Mouse (Mus musculus): ENCODE data around the gene Dazap2.
"Not testable (repeated sequence)": the region's sequence is repeated elsewhere in the genome, so short reads cannot be mapped to it uniquely, and the experiment has no call there.

Gene Dazap2

DNA sequence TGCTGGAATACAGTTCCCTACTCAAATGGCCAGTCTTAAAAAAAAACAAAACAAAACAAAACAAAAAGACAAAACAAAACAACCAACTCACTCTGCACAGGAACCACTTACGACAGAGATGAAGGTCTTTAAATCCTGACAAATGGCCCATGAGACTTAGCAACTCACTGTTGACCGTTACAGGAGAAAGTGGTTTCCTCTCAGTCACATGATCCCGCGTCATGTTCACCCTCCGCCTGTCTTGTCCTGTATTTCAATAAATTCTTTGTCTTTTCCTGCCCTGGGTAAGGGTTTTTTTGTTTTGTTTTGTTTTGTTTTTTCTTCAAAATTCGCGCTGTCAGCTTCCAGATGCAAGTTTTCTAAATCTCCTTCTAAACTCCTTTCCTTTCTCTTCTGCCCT is 3.2 kb upstream of the Dazap2 start:
- no peak for DNase-seq (ENCODE audit: low spot score)

DNA sequence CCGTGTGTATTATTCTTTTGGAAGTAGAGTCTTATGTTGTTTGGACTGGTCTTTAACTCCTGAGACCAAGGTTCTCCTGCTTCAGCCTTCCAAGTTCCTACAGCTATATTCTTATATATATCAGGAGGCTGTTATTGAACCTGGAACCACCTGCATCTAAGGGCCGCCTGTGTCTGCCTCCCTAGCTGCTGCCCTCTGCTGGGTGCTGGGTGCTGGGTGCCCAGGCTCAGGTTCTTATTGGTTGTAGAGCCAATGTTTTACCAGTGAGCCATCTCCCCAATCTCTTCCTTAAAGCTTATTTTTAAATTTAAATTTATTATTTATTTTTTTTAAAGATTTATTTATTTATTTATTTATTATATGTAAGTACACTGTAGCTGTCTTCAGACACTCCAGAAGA is 2.7 kb upstream of the Dazap2 start:
- no peak for DNase-seq (ENCODE audit: low spot score)

DNA sequence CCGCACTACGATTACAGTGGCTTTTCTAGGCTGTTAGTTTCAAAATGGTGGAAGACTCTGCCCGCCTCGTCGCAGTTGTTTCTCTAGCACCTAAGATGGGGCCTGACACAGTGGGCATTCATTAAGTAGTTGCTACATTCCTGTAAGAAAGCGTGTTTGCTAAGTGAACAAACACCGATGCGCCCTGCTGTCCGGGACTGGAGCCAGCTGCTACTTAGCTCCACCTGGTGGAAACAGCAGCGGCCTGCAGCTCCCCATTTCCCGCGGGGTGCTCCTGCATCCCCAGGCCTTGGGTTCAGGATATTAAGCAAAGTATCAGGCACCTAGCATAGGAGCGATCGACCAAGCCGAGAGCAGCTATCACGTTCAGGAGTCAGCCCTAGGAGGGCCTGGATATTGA is 1.6 kb upstream of the Dazap2 start:
- DNase-seq (ENCODE audit: low spot score): peak; percentile 63

DNA sequence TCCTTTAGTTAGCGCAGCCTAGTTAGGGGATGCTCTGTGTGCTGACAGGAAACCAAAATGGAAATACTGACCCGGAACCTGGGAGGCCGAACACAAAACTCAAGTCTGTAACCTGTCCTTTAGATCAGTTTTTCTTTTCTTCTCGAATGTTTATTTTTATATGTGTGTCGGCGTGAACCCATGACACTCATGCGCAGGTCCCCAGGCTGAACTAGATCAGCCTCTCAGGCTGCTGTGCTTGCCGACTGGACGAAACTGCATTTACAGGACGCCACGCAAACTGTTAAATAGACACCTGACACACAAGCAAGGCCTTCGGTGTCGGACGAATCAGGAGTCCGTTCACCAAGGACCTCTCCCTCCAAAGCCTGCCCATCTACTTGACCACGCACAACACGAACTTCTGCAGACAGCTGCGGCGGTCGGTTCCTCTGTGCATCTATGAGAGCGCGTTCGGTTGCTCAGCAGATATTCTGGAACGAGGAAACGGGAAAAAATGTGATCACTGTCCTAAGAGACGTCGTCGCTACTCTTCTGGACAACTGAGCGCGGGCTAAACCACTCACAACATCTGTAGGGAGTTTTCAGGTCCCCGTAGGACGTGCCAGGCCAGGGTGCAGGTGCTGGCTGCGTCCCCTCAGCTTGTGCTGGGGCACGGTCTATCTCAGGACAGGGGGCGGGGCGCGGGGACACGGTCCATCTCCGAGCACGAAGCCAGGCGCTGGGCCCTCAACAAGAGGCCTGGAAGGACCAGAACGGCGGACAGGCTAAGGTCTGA is 742 bp upstream of the Dazap2 start:
- DNase-seq (ENCODE audit: low spot score): no peak

DNA sequence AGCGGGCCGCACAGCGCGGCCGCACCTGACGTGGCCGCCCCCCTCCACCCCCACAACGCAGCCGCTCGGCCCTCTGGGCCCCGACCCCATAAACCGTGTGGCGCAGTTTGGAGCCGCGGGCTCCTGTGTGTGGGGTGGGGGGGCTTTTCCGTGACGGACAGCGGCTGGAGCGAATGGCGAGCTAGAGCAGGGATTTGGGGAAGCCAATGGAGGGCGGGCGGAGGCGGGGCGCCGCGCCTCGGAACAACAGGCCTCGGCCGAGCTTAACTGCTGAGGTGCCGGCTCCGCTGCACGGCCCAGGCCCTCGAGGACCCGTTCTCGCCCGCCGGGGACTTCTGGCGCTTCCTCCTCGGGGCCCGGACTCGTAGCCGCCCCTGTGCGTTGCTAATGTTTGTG is 674 bp downstream of the Dazap2 start:
- peak; percentile 81 for DNase-seq (ENCODE audit: low spot score)

DNA sequence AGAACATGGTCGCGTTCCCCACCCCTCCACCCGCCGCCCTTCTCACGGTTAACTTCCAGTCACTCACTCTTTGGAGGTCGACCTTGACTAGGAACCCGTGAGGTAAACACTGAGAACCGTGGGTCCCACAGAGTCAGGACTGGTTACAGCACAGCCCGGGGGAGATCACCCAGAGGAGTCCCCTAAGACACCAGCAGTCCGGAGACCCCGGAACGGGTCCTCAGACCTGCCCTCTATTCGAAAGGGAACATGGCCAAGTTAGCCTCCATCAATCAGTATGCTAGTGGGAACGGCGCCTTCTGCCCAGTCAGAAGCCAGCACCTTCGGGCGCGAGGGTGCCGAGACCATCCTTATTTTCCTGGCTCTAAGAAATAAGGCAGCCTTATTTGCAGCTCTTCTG is 1.1 kb downstream of the Dazap2 start:
- no peak for DNase-seq (ENCODE audit: low spot score)

DNA sequence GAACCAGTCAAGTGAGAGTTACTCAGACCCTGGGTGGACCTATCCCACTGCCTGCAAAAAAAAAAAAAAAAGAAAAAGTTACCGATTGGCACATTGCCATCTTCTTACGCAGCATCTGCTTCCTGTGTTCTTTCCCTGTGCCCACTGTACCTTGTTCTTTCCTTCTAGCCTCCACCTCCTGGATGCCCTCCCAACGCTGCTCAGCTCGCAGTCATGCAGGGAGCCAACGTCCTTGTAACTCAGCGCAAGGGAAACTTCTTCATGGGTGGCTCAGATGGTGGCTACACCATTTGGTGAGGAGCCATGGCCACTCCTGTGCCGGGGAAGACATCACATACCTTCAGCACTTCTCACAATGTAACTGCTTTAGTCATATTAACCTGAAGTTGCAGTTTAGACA is 4.1 kb downstream of the Dazap2 start:
- no peak for DNase-seq (ENCODE audit: low spot score)

DNA sequence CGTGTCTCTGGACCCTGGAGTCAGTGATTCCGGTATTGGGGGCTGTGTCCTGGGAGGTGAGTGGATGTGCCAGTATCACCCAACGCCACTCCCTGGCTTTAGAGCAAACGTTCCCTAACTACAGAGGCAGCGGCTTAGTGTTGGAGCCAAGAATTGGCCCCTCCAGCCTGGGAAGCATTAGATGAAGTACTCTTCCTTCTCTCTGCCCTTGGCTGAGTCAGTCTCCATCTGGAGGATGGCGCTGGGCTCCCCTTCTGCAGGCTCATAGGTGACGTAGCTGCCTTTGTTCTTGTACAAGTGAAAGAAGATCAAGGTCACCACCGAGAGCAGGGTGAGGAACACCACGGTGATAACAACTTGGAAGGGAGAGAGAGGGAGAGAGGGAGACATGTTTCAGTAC is 6.5 kb downstream of the Dazap2 start:
- not testable (repeated sequence) for DNase-seq (ENCODE audit: low spot score)

DNA sequence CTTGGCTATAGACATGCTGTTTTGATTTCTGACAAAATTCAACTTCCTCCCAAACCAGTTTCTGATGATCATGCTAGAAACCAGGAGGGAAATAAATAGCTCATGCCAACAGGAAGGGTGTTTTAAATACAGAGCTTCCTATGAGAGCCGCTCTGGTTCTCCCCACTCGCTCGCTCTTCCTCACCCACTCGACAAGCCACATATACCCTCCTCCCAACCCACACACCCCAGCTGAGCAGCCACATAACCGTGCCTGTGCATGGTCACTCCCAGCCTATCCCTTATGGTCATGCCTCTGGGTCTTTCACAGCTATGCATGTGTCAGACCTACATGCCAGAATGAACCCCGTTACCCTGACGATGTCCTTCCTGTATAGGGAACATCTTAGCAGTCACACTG is 7.0 kb downstream of the Dazap2 start:
- DNase-seq (ENCODE audit: low spot score): no peak

DNA sequence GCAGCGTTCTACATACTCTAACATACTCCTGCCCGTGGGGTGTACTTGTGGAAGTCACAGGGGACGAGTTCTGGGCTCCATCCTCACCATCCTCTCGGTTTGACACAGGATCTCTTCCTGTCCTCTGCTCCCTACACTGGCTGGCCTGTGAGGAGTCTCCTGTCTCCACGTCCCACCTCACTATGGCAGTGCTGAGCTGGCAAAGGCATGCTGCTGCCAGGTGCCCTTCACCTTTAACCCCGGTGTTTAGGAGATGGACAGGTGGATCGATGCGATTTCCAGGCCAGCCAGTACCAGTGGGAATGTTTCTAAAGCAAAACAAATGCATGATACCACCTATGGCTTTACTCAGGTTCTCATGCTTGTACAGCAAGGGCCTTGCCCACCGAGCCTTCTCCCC is 8.6 kb downstream of the Dazap2 start:
- no peak for DNase-seq (ENCODE audit: low spot score)

DNA sequence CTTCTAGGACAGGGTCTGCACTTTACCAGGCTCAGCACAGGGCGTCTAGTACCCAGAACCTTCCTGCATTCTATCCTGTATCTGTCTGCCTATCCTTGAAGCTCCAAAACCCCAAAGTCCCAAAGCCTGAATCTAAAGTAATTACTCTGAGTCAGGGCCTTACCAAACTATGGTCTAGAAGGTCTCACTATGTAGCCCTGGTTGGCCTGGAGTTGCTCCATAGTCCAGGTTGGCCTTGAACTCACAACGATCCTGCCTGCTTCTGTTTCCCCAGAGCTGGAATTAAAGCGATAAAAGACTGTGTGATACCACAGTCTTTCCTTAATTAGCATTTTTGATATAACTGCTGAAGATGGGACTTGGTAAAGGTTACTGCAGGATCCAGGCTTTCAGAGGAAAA is 9.3 kb downstream of the Dazap2 start:
- no peak for DNase-seq (ENCODE audit: low spot score)

DNA sequence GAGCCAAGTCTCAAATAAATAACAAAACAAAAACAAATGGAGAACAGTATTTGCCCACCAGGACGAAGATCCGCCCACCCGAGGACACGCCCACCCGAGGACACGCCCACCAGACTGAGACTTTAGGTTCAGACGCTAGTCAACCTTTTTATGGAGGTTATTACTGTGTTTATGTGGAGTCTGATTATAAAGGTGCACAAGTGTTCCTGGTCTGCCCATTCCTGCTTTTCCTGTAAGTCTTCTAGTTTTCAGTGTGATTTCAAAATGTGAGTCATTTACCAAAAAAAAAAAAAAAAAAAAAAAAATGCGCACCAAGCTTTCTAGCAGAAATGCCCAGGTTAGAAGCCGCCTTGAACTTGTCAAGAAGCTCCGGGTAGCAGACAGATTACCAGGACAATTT is 12.1 kb downstream of the Dazap2 start:
- DNase-seq (ENCODE audit: low spot score): no peak

DNA sequence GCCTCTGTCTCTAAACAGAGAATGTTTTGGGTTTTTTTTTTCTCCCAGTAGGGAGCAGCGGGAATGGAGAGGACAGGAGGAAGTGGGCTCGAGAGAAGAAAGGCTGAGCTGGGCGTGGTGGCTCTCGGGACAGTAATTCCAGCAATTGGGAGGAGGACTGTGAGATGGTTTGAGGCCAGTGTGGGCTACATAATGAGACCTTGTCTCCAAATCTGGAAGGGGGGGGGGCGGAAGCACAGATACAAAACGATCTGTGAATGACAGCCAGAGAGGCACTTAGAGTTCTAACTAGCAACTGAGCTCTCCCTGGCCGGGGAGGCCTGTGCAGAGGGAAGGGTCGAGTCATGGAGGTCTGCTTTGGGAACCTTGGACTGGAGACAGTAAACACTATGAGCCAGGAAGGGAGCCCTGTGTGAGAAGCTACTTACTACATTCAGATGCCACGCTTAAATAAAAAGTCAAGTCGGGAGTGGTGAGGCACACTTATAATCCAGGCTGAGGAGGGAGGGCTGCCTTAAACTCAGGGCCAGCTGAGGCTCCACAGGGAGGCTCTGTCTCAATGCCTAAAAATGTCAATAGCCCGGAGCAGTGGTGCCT is 12.7 kb downstream of the Dazap2 start:
- no peak for DNase-seq (ENCODE audit: low spot score)

DNA sequence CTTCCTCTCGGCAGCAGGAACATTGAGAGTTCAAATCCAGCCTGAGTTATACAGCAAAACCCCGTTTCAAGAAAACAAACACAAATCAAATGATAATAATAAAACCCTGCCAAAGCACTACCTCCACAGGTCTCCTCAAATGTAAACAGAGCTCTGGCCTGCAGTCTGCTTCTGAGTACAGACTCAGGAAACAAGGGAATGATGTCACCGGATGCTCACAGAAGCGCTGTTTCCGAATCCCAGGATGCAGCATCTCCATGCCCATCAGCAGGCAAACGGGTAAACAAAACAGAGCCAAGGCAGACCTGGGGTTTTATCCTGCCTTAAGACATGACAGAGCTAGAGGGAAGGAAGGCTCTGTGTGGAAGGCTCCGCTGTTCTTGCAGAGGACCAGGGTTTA is 13.6 kb downstream of the Dazap2 start:
- DNase-seq (ENCODE audit: low spot score): no peak

DNA sequence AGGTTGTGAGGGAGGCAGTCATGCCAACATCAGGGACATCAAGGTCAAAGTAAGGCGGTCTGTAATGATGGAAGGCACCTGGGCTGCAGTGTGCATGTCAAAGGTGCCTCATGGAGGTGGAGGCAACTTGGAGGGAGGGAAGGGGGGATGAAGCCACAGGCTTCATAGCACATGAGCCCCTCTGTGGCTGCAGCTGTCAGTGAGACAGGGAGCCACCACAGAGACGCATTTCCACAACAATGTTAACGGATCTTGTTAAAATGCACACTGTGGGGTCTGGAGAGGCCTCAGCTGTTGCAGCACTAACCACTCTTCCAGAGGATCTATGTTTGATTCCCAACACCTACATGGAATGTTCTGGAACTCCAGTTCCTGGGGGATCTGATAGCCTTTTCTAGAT is 15.0 kb downstream of the Dazap2 start:
- DNase-seq (ENCODE audit: low spot score): no peak

DNA sequence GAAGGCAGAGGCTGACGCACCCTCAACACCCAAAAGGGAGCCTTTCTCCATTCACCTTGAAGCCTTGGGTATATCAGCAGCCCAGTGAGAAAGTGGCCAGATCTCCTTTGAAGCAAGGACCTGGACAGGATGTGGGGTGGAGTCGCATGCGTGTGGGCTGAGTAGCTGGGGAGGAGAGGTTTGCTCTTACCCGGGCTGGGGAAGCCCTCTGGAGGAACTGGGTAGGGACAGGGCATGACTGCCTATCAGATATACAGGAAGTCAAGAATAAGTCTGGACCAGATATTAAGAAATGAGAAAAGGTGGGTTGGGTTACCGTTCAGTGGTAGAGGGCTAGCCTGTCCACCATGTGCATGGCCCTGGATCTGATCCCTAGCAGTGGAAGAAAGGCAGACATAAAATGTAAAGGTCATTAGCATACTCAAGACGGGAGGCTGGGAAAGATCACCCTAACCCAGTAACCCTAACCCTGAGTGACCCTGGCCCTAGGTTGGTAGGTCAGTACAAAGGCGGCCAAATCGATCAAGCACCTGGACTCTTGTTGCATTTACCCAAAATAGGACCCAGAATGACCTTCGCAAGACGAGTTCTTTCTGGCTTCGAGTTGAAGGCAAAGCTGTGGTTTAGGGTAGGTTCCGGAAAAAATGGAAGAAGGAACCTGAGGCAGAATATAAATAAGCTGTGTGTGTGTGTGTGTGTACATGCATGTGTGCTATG is 16.5 kb downstream of the Dazap2 start:
- no peak for DNase-seq (ENCODE audit: low spot score)

DNA sequence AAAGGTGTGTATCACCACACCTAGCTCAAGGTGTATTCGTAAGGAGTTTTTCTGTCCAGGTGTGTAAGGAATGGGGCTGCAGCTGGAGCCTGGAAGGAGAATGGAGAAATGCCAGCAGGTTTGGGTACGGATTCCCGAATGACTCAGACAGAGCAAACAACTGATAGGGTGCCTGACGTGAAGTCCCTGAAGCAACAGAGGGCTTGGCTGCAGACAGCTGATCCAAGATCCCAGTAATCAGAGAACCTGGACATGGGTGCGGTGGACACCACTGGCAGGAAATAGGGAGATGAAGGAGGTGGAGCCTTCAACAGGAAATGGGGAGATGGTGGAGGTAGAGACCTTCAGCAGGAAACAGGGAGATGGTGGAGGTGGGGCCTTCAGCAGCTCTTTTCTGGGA is 17.2 kb downstream of the Dazap2 start:
- no peak for DNase-seq (ENCODE audit: low spot score)

DNA sequence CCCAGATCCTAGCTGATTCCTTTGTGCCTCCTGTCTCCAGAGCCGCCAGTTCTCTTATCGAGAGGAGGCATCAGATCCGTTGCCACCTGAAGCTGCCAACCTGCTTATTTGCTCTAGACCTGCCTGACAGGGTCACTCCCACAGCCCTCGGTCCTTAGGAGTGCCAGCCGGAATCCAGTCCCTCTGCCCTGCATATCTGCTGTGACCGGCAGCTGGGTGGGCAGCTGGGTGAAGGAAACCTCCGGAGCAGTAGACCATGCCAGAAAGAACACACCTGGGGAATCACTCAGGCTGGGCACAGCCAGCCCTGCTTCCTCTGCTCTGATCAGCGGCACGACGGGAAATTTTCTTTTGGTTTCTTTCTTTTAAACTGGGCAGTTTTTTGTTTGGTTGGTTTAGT is 18.2 kb downstream of the Dazap2 start:
- no peak for DNase-seq (ENCODE audit: low spot score)

DNA sequence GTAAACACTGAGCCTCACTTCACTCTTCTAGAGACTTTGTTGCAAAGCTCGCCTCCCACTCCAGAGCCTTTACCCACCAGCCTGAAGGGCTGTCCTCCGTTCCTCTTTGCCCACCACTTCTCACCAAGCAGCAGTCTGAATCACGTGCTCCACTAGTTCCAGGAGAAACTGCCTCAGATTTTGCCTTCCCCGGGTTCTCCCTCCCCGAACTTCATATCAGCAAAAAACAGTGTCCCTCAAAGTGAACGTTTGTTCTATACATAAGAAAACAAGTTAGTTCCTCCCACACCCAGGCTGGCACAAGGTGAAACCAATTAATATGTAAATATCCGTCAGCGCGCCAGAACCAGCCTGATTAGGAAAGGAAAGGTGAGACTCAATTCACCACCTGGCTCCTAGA is 20.1 kb downstream of the Dazap2 start:
- DNase-seq (ENCODE audit: low spot score): no peak

DNA sequence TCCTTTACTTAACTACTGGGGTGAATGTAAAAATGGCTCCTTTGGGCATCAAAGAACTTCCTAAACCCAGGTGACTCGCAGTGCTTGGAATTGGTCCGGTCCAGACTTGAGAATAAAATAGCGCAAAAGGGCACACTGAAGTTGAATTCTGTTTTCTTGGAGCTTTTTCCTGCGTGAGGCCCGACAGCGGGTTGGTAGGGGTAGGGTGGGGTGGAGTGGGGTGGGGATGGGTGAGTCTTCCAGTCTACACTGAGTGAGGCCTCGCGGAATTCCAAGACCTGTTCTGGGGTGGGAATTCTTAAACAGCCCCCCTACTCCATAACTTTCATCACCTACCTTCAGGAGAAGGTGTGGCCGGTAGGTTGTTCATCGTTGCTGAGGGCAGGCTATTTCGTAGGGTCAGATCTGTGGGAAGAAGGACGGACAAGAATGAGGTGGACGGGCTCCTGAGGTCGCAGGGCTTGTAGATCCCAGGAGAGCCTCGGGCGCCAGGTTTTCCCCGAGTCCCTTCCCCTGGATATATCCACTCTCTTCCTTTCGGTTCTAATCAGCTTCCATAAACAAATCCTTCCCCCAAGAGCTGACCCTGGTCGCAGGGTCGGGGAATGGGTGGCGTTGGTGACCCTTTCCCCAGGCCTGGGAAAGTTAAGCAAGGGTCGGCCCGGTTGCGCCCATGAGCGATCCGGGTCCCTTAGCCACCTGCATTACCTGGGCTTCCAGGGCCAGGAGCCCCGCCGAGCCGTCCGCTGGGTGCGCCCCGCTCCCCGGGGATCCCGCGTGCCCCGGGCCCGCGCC is 20.9 kb downstream of the Dazap2 start:
- DNase-seq (ENCODE audit: low spot score): no peak

DNA sequence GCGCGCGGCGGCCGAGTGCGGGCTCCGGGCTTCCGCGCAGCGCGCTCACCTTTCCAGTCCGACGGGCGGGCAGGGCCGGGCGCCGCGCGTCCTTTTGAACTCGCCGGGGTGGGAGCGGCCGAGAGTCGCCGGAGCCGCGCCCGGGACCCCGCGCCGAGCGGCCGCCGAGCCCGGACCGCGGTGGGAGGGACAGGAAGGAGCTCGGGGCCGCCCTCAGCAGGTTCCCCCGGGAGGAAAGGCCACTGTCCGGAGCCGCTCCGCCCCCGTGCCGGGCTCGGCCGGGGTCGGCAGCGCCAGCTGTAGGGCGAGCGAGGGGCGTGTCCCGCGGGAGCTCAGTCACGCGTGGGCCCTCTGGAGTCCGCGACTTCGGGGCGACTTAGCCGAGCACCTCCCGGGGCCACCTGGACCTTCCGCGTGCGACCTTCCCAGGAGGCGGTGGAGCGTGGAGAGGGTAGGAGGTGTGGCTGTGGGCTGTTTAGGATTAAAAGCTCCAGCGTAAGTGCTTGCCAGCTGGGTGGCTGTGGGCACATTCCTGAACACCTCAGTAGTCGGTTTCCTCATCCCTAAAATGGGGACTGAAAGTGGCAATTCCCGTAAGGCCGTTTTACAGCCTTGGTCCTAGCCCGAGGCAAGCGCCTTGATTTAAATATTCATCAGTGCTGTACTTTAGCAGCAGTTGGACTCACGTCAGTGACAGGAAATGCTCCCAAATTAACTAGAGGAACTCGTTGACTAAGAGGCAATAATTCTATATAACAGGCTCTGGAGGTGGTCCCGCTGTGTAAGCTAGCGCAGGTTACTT is 21.8 kb downstream of the Dazap2 start, which contains the start of gene Smagp:
Gene Smagp (minus strand): TSS at position 241 of the 802 bp plus-strand sequence.
- peak; percentile 18 for DNase-seq (ENCODE audit: low spot score)

DNA sequence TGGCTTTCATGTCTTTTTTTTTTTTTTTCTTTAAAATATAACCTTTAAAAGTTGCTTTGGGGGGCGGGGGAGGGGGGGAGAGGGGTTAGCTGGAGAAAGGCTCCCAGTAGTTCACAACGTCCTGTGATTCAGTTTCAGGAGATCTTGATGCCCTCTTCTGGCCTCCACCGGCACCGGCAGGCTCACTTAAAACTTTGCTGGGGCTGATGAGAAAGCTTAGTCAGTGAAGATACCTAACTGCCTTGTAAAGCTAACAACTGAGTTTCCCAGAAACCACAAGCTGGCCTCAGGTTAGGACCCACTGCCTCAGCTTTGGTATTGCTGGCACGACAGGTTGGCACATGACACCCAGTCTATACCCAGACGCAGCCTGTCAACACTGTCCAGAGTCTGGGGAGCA is 22.5 kb downstream of the Dazap2 start:
- DNase-seq (ENCODE audit: low spot score): no peak

Data from ovary, postnatal 10 days (tissue).